Comparison of ENCODE assay signal across 8 mouse cellular contexts in genomic region chr2:60071813-60072212, GRCm38 (mm10).
DNase-seq lines count a peak whose midpoint lies in the region; ATAC-seq lines count a peak whose summit lies in the region.

No protein-coding gene starts in this region.

- H3K36me3 ChIP-seq in midbrain, embryonic 10.5 days, result peaks cover 30% of the 10 kb centered on the region

- H3K9me3 ChIP-seq in midbrain, embryonic 10.5 days (replicated peaks), result no peaks in the 10 kb centered on the region

- no peak for ATAC-seq in erythroblast, adult 5-6 weeks (replicated peaks; ENCODE audit: low FRiP score, poor library complexity, severe bottlenecking)

- 64% methylated on average over 8 of the region's 8 CpGs for WGBS in midbrain, embryonic 10.5 days

- peaks cover 14% of the 10 kb centered on the region for H3K4me1 ChIP-seq in midbrain, embryonic 10.5 days

- intact Hi-C loops in heart, postnatal 36 days (cut with DNase I), result loop anchor here (10.0 kb wide), 1 partner anchor 547 kb away; no protein-coding TSS in a partner anchor

- DNase-seq in kidney, adult 8-10 months, result peak; percentile 11 to 19
- DNase-seq in kidney, adult 18-20 months, result no peak
- DNase-seq in heart, postnatal 36 days, result peak; percentile 36 to 40
- DNase-seq in lung, postnatal 14 days, result peak; percentile 50
- DNase-seq in thymus, postnatal 25 days, result peak; percentile 16
- DNase-seq in midbrain, embryonic 10.5 days (ENCODE audit: low spot score), result no peak
- DNase-seq in frontal cortex, postnatal 25 days (ENCODE audit: low spot score in 2 of 2), result no peak

- no peaks in the 10 kb centered on the region for H3K27me3 ChIP-seq in midbrain, embryonic 10.5 days (ENCODE audit: low read depth, poor library complexity, severe bottlenecking)

- no peak overlapping the region for H3K27ac ChIP-seq in midbrain, embryonic 10.5 days (replicated peaks)

- H3K4me3 ChIP-seq in midbrain, embryonic 10.5 days, result no peak overlapping the region

Comparison
In these comparisons a context has a peak if more than half of its experiments do, and no peak if none do; other contexts are left out.
1. DNase-seq: peak in kidney, adult 8-10 months (2 of 2), heart, postnatal 36 days (2 of 2), lung, postnatal 14 days (single experiment) and thymus, postnatal 25 days (single experiment); none in kidney, adult 18-20 months (single experiment), midbrain, embryonic 10.5 days (single experiment) and frontal cortex, postnatal 25 days (0 of 2).